Mouse (Mus musculus): Measurements from ENCODE around the gene Tnfsf13.

Gene Tnfsf13

GRCm38 (mm10) chr11:69645860-69646259 is 39.7 kb downstream of the Tnfsf13 start:
- no peak for DNase-seq

- no peak for DNase-seq
Observed at GRCm38 (mm10) chr11:69635471-69635870, 50.1 kb downstream of the Tnfsf13 start.

GRCm38 (mm10) chr11:69633128-69633866 is 52.3 kb downstream of the Tnfsf13 start:
- peak; percentile 70 for DNase-seq
